Mouse (Mus musculus): ENCODE measurements around the gene Elovl5. TPM values are rescaled to one million over a fixed set of nuclear protein-coding genes. Genes with fewer than 3 reads are reported as not detected.

The Elovl5 gene
- polyA plus RNA-seq, 1 experiment from 2014 or later = 58.5 TPM

- H3K4me2 ChIP-seq = peak overlapping the region; percentile 83
- H3K36me3 ChIP-seq = no peaks in the 10 kb centered on the region
- no peak for ATAC-seq (ENCODE audit: low FRiP score)
- H3K27ac ChIP-seq = peak overlapping the region; percentile 95
- peak overlapping the region; percentile 91 for H3K4me3 ChIP-seq
- peak overlapping the region; percentile 90 for H3K9ac ChIP-seq
- H3K9me3 ChIP-seq = no peaks in the 10 kb centered on the region
- WGBS = 22% methylated on average over 10 of the region's 10 CpGs
- peaks cover 30% of the 10 kb centered on the region for H3K4me1 ChIP-seq (replicated peaks)
- no peaks in the 10 kb centered on the region for H3K27me3 ChIP-seq
These were observed 1.0 kb downstream of the Elovl5 start for GRCm38 (mm10) chr9:77918211-77918610.

- no peak for ATAC-seq (ENCODE audit: low FRiP score)
- H3K27ac ChIP-seq = no peak overlapping the region
- 84% methylated on average over 5 of the region's 5 CpGs for WGBS
- H3K4me1 ChIP-seq (replicated peaks) = peaks cover 37% of the 10 kb centered on the region
- no peaks in the 10 kb centered on the region for H3K9me3 ChIP-seq
- H3K36me3 ChIP-seq = no peaks in the 10 kb centered on the region
- H3K4me2 ChIP-seq = peak overlapping the region; percentile 83
- no peaks in the 10 kb centered on the region for H3K27me3 ChIP-seq
- H3K4me3 ChIP-seq = peak overlapping the region; percentile 91; the same call in 1 of the 2 replicates
- H3K9ac ChIP-seq = peak overlapping the region; percentile 90; the same call in 1 of the 2 replicates
These were observed 2.0 kb downstream of the Elovl5 start for GRCm38 (mm10) chr9:77918961-77919670.

DNA sequence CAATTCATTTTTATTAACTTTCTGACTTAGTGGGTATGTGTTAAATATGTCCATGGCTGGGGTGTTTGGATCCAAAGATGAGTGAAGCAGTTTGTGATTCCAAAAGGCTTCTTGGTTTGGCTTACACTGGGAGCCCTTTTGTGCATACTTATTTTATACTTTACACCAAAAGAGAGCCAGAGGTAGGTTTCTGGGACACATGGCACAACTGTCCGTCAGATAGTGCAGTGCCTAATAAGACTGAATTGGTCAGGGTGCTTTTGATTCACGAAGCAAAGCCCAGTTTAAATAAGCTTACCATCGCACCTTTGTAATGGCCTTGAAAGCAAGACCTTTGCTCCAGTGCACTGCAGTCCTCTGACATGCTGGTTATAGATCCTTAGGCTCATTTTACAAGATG lies 3.3 kb downstream of the Elovl5 start:
- ATAC-seq (ENCODE audit: low FRiP score) = no peak
- Histone ChIP-seq H3K36me3 (no peaks in the 10 kb centered on the region), H3K27me3 (no peaks in the 10 kb centered on the region), H3K9me3 (no peaks in the 10 kb centered on the region), H3K27ac (no peak overlapping the region), H3K4me2 (no peak overlapping the region), H3K4me1 (replicated peaks) (peaks cover 40% of the 10 kb centered on the region), H3K4me3 (no peak overlapping the region), H3K9ac (no peak overlapping the region)
- 87% methylated on average over 3 of the region's 3 CpGs for WGBS

DNA sequence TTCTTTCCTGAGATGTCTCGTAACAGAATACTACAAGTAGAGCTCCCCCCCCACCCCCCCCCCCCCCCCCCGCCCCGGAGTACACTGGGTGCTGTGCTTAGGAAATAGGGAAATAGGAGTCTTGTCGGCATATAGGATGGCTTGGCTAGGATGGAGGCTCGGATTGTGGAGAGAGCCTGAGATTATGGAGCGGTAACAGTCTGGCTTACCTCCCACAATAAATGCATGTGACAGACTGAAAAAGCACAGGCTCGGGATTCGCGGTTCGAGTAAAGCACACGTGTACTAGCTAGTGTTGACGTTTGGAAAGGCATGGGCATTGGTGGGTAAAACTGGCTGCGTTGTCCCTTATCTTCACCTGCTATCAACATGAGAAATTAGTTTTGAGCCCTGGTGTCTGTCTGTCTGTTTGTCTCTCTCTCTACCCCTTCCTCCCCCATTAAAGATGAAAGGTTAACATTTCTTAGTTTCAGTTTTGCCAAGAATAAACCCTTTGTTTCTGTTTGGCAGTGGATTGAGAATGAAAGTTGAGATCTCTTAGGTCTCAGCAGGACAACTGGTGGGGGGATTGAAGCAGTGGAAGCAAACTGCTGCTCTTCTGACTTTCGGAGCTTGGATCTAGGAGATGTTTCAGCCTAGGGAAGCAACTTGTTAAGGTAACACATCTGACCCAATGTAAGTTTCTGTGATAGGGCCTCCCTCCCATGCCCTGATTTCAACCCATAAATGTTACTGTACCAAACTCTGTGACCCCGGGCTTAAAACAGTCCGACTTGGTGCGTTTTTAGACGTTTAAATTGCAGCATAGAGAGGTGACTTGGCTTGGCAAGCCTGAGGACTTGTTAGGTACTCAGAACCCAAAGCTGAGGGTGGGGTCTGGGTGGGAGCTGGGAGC lies 4.4 kb downstream of the Elovl5 start:
- Histone ChIP-seq H3K4me2 (no peak overlapping the region), H3K36me3 (no peaks in the 10 kb centered on the region), H3K4me3 (no peak overlapping the region), H3K9ac (no peak overlapping the region), H3K27ac (no peak overlapping the region), H3K9me3 (no peaks in the 10 kb centered on the region), H3K27me3 (no peaks in the 10 kb centered on the region), H3K4me1 (replicated peaks) (peaks cover 40% of the 10 kb centered on the region)
- no peak for ATAC-seq (ENCODE audit: low FRiP score)
- WGBS = 81% methylated on average over 18 of the region's 18 CpGs

GRCm38 (mm10) chr9:77923774-77924173 lies 6.6 kb downstream of the Elovl5 start:
- no peaks in the 10 kb centered on the region for H3K36me3 ChIP-seq
- no peak overlapping the region for H3K4me3 ChIP-seq
- peaks cover 44% of the 10 kb centered on the region for H3K4me1 ChIP-seq (replicated peaks)
- H3K9me3 ChIP-seq = no peaks in the 10 kb centered on the region
- no peak for ATAC-seq (ENCODE audit: low FRiP score)
- H3K27me3 ChIP-seq = no peaks in the 10 kb centered on the region
- H3K27ac ChIP-seq = no peak overlapping the region
- H3K9ac ChIP-seq = no peak overlapping the region
- no peak overlapping the region for H3K4me2 ChIP-seq
- 89% methylated on average over 8 of the region's 8 CpGs for WGBS

DNA sequence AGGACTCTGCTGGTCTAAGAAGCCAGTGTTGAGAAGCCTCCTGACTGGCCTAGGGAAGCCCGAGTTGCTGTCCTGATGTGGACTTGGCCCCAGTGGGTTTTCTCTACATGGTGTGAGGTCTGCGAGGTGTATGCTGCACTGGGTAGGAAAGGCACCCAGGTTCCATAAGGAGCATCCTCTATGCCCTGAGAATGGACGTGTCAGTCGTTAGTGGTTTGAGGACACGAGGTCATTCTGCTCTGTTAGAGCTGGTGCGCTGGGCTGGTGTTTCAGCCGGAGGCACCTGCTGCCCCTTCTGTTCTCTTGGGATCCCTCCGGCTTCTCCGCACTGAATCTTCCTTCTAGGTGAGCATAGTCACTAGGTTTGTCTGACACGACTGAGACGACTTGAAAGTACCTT lies 7.0 kb downstream of the Elovl5 start:
- no peak overlapping the region for H3K4me3 ChIP-seq
- WGBS = 70% methylated on average over 11 of the region's 11 CpGs
- H3K4me1 ChIP-seq (replicated peaks) = peaks cover 40% of the 10 kb centered on the region
- no peak overlapping the region for H3K27ac ChIP-seq
- H3K4me2 ChIP-seq = no peak overlapping the region
- H3K36me3 ChIP-seq = no peaks in the 10 kb centered on the region
- ATAC-seq (ENCODE audit: low FRiP score) = no peak
- H3K27me3 ChIP-seq = no peaks in the 10 kb centered on the region
- no peak overlapping the region for H3K9ac ChIP-seq
- no peaks in the 10 kb centered on the region for H3K9me3 ChIP-seq

- no peaks in the 10 kb centered on the region for H3K36me3 ChIP-seq
- H3K4me1 ChIP-seq (replicated peaks) = peaks cover 45% of the 10 kb centered on the region
- no peak overlapping the region for H3K9ac ChIP-seq
- no peaks in the 10 kb centered on the region for H3K9me3 ChIP-seq
- H3K27me3 ChIP-seq = no peaks in the 10 kb centered on the region
- no peak for ATAC-seq (ENCODE audit: low FRiP score)
- no peak overlapping the region for H3K4me2 ChIP-seq
- no peak overlapping the region for H3K4me3 ChIP-seq
- 90% methylated on average over 8 of the region's 8 CpGs for WGBS
- no peak overlapping the region for H3K27ac ChIP-seq
These were observed 9.0 kb downstream of the Elovl5 start for GRCm38 (mm10) chr9:77926151-77926550.

DNA sequence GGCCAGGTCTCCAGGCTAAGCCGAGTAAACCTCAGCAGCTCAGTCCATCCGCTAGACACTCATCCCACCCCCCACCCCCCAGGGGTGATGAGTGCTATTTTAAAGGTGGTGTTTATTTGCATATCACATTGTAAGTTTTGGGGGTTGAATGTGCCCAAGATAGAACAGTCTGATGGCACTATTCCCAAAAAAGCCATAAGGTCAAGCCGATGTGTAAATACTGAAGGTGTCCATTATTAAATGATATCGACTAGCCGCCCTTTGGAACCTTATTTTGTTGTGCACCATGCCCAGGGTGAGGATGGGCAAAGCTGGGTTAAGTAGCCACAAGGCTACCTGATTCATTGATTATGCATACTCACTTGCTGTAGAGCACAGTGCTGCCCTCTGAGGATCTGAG lies 9.7 kb downstream of the Elovl5 start:
- no peak overlapping the region for H3K9ac ChIP-seq
- H3K4me2 ChIP-seq = no peak overlapping the region
- ATAC-seq (ENCODE audit: low FRiP score) = no peak
- H3K27me3 ChIP-seq = no peaks in the 10 kb centered on the region
- H3K9me3 ChIP-seq = no peaks in the 10 kb centered on the region
- no peak overlapping the region for H3K27ac ChIP-seq
- H3K36me3 ChIP-seq = no peaks in the 10 kb centered on the region
- 89% methylated on average over 5 of the region's 5 CpGs for WGBS
- peaks cover 53% of the 10 kb centered on the region for H3K4me1 ChIP-seq (replicated peaks)
- H3K4me3 ChIP-seq = no peak overlapping the region

DNA sequence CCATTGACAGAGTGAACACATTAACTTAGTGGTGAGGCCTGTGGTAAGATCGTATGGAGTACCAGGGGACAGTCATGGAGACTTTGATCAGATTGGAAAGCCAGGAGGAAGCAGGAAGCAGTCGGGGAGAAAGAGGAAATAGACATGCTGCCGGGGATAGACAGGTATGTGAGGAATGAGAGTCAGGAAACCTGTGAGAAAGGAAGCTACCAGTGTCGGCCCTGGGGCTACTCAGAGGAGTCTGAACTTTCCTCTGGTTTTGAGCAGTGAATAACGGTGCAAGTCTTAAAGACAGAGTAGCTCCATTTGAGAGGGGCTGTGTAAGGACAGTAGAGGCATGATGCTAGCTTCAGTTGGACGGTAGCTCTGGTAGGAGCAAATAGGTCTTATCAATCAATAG lies 10.3 kb downstream of the Elovl5 start:
- no peak for ATAC-seq (ENCODE audit: low FRiP score)
- no peak overlapping the region for H3K9ac ChIP-seq

DNA sequence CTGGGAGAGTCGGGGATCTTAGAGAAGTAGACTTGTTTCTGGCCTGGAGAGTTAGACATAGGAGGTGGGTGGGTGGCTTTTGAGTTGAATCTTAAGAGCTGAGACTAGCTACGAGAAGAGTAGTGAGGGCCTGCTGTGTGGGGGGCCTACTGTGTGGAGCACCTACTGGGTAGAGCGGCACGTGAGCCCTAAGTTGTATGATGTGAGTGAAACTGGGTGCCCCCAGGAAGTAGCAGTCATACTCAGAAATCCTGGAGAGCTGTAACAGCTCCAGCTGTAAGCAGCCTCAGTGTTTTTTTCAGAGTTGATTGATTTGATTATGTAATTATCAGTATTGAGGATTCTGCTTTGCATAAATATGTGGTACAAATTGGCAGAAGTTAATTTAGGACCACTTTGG lies 11.6 kb downstream of the Elovl5 start:
- H3K4me2 ChIP-seq = no peak overlapping the region
- H3K27ac ChIP-seq = no peak overlapping the region
- peaks cover 55% of the 10 kb centered on the region for H3K4me1 ChIP-seq (replicated peaks)
- no peaks in the 10 kb centered on the region for H3K27me3 ChIP-seq
- no peak overlapping the region for H3K4me3 ChIP-seq
- H3K36me3 ChIP-seq = no peaks in the 10 kb centered on the region
- no peaks in the 10 kb centered on the region for H3K9me3 ChIP-seq
- 80% methylated on average over 4 of the region's 4 CpGs for WGBS
- ATAC-seq (ENCODE audit: low FRiP score) = no peak
- H3K9ac ChIP-seq = no peak overlapping the region

More for the DNA sequence above, 10.3 kb downstream of the Elovl5 start:
- Histone ChIP-seq H3K27ac (no peak overlapping the region), H3K4me3 (no peak overlapping the region), H3K9me3 (no peaks in the 10 kb centered on the region), H3K4me2 (no peak overlapping the region), H3K27me3 (no peaks in the 10 kb centered on the region), H3K4me1 (replicated peaks) (peaks cover 53% of the 10 kb centered on the region), H3K36me3 (no peaks in the 10 kb centered on the region)
- WGBS = 76% methylated on average over 6 of the region's 6 CpGs

DNA sequence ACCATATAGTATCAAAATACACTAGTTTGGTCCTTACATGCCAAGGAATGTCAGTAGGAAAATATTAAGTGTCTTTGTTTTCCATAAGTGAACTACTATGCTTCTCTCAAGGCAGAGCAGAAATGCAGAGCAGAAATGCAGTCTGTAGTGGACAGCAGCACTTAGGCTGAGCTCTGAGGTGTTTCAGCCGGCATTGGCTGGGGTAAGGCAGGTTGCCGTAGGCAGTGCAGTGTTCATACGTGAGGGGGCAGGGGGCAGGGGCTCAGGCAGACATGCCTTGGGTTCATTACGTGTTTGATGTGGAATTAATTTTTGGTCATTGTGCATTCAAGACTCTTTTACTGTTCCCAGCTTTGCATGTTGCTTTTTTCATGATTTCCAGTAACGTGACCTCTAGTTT lies 12.1 kb downstream of the Elovl5 start:
- Histone ChIP-seq H3K27ac (no peak overlapping the region), H3K36me3 (no peaks in the 10 kb centered on the region), H3K27me3 (no peaks in the 10 kb centered on the region), H3K9ac (no peak overlapping the region), H3K4me3 (no peak overlapping the region), H3K9me3 (no peaks in the 10 kb centered on the region), H3K4me2 (no peak overlapping the region), H3K4me1 (replicated peaks) (peaks cover 49% of the 10 kb centered on the region)
- 84% methylated on average over 5 of the region's 5 CpGs for WGBS
- no peak for ATAC-seq (ENCODE audit: low FRiP score)

DNA sequence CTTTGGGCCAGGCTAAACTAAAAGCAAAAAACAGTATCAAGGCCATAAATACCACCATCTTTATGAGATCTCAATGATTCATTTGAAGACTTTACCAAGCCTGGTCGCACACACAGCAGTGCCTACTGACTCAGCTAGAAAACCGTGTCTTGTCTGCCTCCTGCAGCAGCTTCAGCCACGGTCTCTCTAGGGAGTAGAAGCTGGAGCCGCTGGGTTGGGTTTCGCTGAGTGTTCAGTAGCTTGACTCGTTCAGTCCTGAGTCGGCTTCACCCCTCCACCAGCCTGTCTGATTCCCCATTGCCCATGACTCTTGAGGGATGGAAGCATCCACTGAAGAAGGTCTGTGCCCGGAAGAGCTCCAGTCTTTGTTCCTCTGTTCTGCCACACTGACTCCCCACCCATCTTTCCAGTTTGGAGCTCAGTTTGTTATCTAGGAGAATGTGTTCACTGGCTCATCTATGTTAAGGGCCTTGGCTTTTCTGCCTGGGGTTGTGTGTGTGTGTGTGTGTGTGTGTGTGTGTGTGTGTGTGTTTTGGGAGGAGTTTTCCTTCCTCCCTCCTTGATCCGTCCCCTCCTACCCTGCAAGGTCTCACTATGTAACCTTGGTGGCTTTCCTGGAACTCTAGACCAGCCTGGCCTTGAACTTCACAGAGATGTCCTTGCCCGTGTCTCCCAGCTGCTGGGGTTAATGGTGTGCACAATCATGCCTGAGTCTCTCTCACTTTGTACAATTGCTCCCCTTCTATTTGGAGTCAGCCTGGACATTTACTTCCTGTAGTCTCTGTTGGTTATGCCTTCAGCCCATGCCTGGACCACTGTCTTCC lies 13.1 kb downstream of the Elovl5 start:
- H3K4me1 ChIP-seq (replicated peaks) = peaks cover 48% of the 10 kb centered on the region
- no peaks in the 10 kb centered on the region for H3K27me3 ChIP-seq
- WGBS = 56% methylated on average over 10 of the region's 10 CpGs
- H3K4me2 ChIP-seq = no peak overlapping the region
- no peak overlapping the region for H3K4me3 ChIP-seq
- H3K27ac ChIP-seq = no peak overlapping the region
- H3K9ac ChIP-seq = no peak overlapping the region
- H3K9me3 ChIP-seq = no peaks in the 10 kb centered on the region
- peak; percentile 50 for ATAC-seq (ENCODE audit: low FRiP score)
- H3K36me3 ChIP-seq = no peaks in the 10 kb centered on the region
